Mouse (Mus musculus) heart, postnatal 0 days (tissue): ENCODE measurements around the gene Lgals9.

Experiments used
- CTCF ChIP-seq: IDR thresholded peaks from 2 replicates; pipeline ENCODE4 v1.5.1; 2016; ENCODE audit warnings: antibody characterized with exemption, control low read depth, low read depth
- EP300 ChIP-seq: IDR thresholded peaks from 2 replicates; pipeline ENCODE4 v1.6.1; 2016; ENCODE audit warnings: antibody characterized with exemption, low read depth

- TF ChIP-seq CTCF (no peak), EP300 (no peak)
These were observed 69.3 kb downstream of the Lgals9 start for GRCm38 (mm10) chr11:78915473-78915872.
